Mouse (Mus musculus) thymus, adult 2 months (tissue): ENCODE measurements around the gene Ddx10. TPM values are rescaled to one million over a fixed set of nuclear protein-coding genes. Genes with fewer than 3 reads are reported as not detected.

ENCODE experiments used
- DNase-seq: peaks from one replicate; pipeline ENCODE4 v3.0.0; 2021
- H3K27ac ChIP-seq: fragments of 200-500 bp; 2 replicates; pipeline ENCODE4 v1.5.1; 2012; ENCODE audit warnings: low read length, control low read depth; ENCODE audit not compliant: control insufficient read depth, insufficient read depth
- H3K27me3 ChIP-seq: fragments of 200-500 bp; 2 replicates; pipeline ENCODE4 v1.6.1; 2012; ENCODE audit warnings: mild to moderate bottlenecking, low read length, moderate library complexity, mixed read lengths; ENCODE audit not compliant: control insufficient read depth, insufficient read depth
- H3K36me3 ChIP-seq: fragments of 200-500 bp; 2 replicates; pipeline ENCODE4 v1.6.1; 2012; ENCODE audit warnings: mild to moderate bottlenecking, low read length, moderate library complexity; ENCODE audit not compliant: control insufficient read depth, insufficient read depth
- H3K4me1 ChIP-seq: fragments of 200-500 bp; replicated peaks from 2 replicates; pipeline ENCODE4 v1.6.1; 2012; ENCODE audit warnings: low read length; ENCODE audit not compliant: control insufficient read depth, insufficient read depth
- H3K4me3 ChIP-seq: fragments of 200-500 bp; 2 replicates; pipeline ENCODE4 v1.5.1; 2012; ENCODE audit warnings: mild to moderate bottlenecking, low read length, control low read depth, moderate library complexity; ENCODE audit not compliant: control insufficient read depth, insufficient read depth
- CTCF ChIP-seq: fragments of 200-500 bp; IDR thresholded peaks from 2 replicates; pipeline ENCODE4 v1.5.1; 2012; ENCODE audit warnings: mild to moderate bottlenecking, control low read depth, low read length, moderate library complexity, borderline replicate concordance; ENCODE audit not compliant: control insufficient read depth, poor library complexity, insufficient read depth; ENCODE audit errors: extremely low read depth
- POLR2A ChIP-seq: fragments of 200-500 bp; IDR thresholded peaks from 2 replicates; pipeline ENCODE4 v1.6.1; 2012; ENCODE audit warnings: mild to moderate bottlenecking, low read length, control low read depth, moderate library complexity; ENCODE audit not compliant: control insufficient read depth, poor library complexity, insufficient read depth; ENCODE audit errors: extremely low read depth
- WGBS: fragments of 180-500 bp; shearing (Covaris S2); methylation state at CpG from one replicate; pipeline ENCODE4 v1.1.7; 2018; 5-methylcytosine and 5-hydroxymethylcytosine counted together
- polyA plus RNA-seq: library from polyadenylated mRNA; depleted of rRNA; stranded (reverse); fragments of >200 nt; gene quantifications from 2 replicates; pipeline ENCODE4 v1.2.3, GENCODE M21; 2012

The Ddx10 gene
- polyA plus RNA-seq, 1 experiment: 3.7 TPM

GRCm38 (mm10) chr9:53101103-53101502, 146.8 kb downstream of the Ddx10 start:
- no peak overlapping the region for H3K27ac ChIP-seq
- H3K4me3 ChIP-seq: no peak overlapping the region
- 38% methylated on average over 1 of the region's 1 CpGs for WGBS
- no peak for TF ChIP-seq POLR2A
- no peak for TF ChIP-seq CTCF
- H3K4me1 ChIP-seq: no peaks in the 10 kb centered on the region
- no peaks in the 10 kb centered on the region for H3K36me3 ChIP-seq
- no peaks in the 10 kb centered on the region for H3K27me3 ChIP-seq
- no peak for DNase-seq

GRCm38 (mm10) chr9:53095319-53096165, 152.3 kb downstream of the Ddx10 start:
- no peaks in the 10 kb centered on the region for H3K4me1 ChIP-seq
- no peak overlapping the region for H3K4me3 ChIP-seq
- no peaks in the 10 kb centered on the region for H3K36me3 ChIP-seq
- 93% methylated on average over 5 of the region's 5 CpGs for WGBS
- no peak overlapping the region for H3K27ac ChIP-seq
- DNase-seq: no peak
- H3K27me3 ChIP-seq: no peaks in the 10 kb centered on the region
- TF ChIP-seq CTCF: no peak
- TF ChIP-seq POLR2A: no peak

GRCm38 (mm10) chr9:53094536-53094935, 153.3 kb downstream of the Ddx10 start:
- Histone ChIP-seq H3K27me3 (no peaks in the 10 kb centered on the region), H3K27ac (no peak overlapping the region), H3K4me1 (no peaks in the 10 kb centered on the region), H3K36me3 (no peaks in the 10 kb centered on the region), H3K4me3 (no peak overlapping the region)
- no peak for TF ChIP-seq CTCF
- TF ChIP-seq POLR2A: no peak
- WGBS: 96% methylated on average over 7 of the region's 7 CpGs
- no peak for DNase-seq

GRCm38 (mm10) chr9:53077626-53078025, 170.2 kb downstream of the Ddx10 start:
- WGBS: 86% methylated on average over 3 of the region's 3 CpGs
- H3K4me3 ChIP-seq: no peak overlapping the region
- H3K27ac ChIP-seq: no peak overlapping the region
- TF ChIP-seq CTCF (no peak), POLR2A (no peak)
- no peak for DNase-seq
- no peaks in the 10 kb centered on the region for H3K4me1 ChIP-seq
- H3K27me3 ChIP-seq: no peaks in the 10 kb centered on the region
- H3K36me3 ChIP-seq: no peaks in the 10 kb centered on the region

GRCm38 (mm10) chr9:53075931-53076330, 171.9 kb downstream of the Ddx10 start:
- no peak for DNase-seq
- Histone ChIP-seq H3K27ac (no peak overlapping the region), H3K36me3 (no peaks in the 10 kb centered on the region), H3K27me3 (no peaks in the 10 kb centered on the region), H3K4me3 (no peak overlapping the region), H3K4me1 (no peaks in the 10 kb centered on the region)
- TF ChIP-seq POLR2A (no peak), CTCF (no peak)
- WGBS: 96% methylated on average over 3 of the region's 3 CpGs

GRCm38 (mm10) chr9:53074443-53074842, 173.4 kb downstream of the Ddx10 start:
- TF ChIP-seq POLR2A: no peak
- no peak for TF ChIP-seq CTCF
- Histone ChIP-seq H3K27me3 (no peaks in the 10 kb centered on the region), H3K27ac (no peak overlapping the region), H3K36me3 (no peaks in the 10 kb centered on the region), H3K4me3 (no peak overlapping the region), H3K4me1 (no peaks in the 10 kb centered on the region)
- WGBS: 96% methylated on average over 3 of the region's 3 CpGs
- DNase-seq: no peak

GRCm38 (mm10) chr9:53073576-53074112, 174.2 kb downstream of the Ddx10 start:
- Histone ChIP-seq H3K36me3 (no peaks in the 10 kb centered on the region), H3K4me3 (no peak overlapping the region), H3K27ac (no peak overlapping the region), H3K27me3 (no peaks in the 10 kb centered on the region), H3K4me1 (no peaks in the 10 kb centered on the region)
- WGBS: 95% methylated on average over 10 of the region's 10 CpGs
- no peak for DNase-seq
- TF ChIP-seq POLR2A (no peak), CTCF (no peak)
